Mouse (Mus musculus) ES-E14 (cell line): ENCODE results near the gene Lin37.

Experiments
- CHD2 ChIP-seq: IDR thresholded peaks from 2 replicates; pipeline ENCODE4 v1.6.1; 2014; ENCODE audit warnings: mild to moderate bottlenecking, low read depth, low read length, inconsistent platforms
- HCFC1 ChIP-seq: IDR thresholded peaks from 2 replicates; pipeline ENCODE4 v1.6.1; 2012; ENCODE audit warnings: low read length, inconsistent platforms, borderline replicate concordance; ENCODE audit not compliant: insufficient read depth
- MAFK ChIP-seq: IDR thresholded peaks from 2 replicates; pipeline ENCODE4 v1.6.1; 2014; ENCODE audit warnings: mild to moderate bottlenecking, low read depth, low read length, inconsistent platforms; ENCODE audit not compliant: insufficient read depth
- ZC3H11A ChIP-seq: IDR thresholded peaks from 2 replicates; pipeline ENCODE4 v1.6.1; 2012; ENCODE audit warnings: low read depth, mild to moderate bottlenecking, inconsistent platforms, low read length, borderline replicate concordance
- ZNF384 ChIP-seq: IDR thresholded peaks from 2 replicates; pipeline ENCODE4 v1.6.1; 2012; ENCODE audit warnings: low read depth, low read length, inconsistent platforms

DNA sequence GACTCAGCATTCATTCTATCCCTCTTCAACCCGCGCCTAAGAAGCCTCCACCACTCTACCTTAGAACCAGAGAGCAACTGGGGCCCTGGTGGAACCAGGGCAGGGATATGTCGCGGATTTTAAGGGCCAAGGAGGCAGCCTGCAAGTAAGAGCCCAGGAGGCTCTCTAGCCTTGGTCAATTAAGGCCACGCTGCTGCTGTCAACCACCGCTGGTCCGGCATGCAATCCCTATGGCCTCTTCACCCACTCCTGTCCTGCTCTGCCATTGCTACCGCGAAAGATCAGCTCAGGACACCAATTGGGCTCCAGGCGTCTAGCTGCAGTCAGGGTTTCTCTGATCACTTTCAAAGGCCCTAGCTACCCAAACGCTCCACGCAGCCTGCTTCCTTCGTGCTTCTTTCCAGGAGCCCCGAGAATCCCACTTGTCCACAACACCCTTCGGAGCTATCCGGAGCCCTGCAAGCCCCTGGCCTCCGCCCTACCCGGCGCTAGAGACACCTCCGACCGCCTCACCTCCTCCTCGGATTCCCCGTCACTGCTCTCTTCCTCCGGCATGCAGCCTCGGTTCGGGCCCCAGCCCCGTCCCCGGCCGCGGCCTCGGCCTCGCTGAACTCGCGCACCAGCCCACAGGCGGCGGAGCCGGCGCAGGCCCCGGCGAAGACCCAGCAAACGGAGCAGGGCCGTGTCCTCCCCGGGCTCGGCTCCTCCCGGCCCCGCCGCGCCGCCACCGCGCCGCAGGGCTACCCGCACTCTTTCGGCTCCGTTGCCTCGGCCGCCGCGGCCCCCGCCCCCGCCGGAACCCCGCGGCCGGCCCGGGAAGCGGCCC lies 28.4 kb upstream of the Lin37 start:
- TF ChIP-seq CHD2: no peak
- no peak for TF ChIP-seq ZC3H11A
- no peak for TF ChIP-seq MAFK
- TF ChIP-seq ZNF384: no peak
- no peak for TF ChIP-seq HCFC1
